Mouse (Mus musculus): ENCODE measurements at regions not wholly inside any gene's neighbourhood (a gene's known extent, or its start where the extent isn't known, plus 50 kb on each side); places are given as distances from the start of the nearest gene placed in this dataset.

- no peak for TF ChIP-seq POLR2A (IDR thresholded peaks at IDR 0.05; ENCODE audit: low read depth, low read length)
- TF ChIP-seq CTCF (conservative IDR thresholded peaks at IDR 0.05; ENCODE audit: insufficient read depth, insufficient read length, low read depth, low read length): no peak
Measured at GRCm38 (mm10) chrX:11752513-11752912, 407.6 kb downstream of the Bcor start.
